Mouse (Mus musculus) right cerebral cortex, adult 18-20 months (tissue): Measurements from ENCODE around the gene Apobr.

Experiments used
- DNase-seq: peaks from one replicate; pipeline ENCODE4 v3.0.0; 2022; ENCODE audit warnings: mixed read lengths

Gene Apobr

DNA sequence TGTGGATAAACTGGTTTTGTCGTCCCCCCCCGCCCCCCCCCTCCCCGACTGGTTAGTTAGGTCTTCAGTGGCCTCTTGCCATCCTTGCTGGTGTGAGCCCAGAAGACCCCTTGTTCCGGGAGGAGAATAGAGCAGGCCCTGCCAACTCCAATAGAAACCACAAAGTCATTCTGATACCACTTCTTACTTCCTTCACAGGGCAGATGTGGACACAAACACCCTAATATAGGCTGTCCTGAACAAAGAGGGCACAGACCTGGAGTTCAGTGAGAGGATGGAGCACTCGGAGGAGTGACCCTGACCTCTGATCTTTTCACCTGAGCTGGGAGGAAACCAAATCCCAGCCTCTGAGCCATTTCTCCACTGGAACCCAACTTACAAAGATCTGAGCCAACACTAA, 17.2 kb downstream of the Apobr start:
- DNase-seq = no peak

- DNase-seq = no peak
These were observed 17.9 kb downstream of the Apobr start for GRCm38 (mm10) chr7:126602650-126603049.

GRCm38 (mm10) chr7:126606611-126607010, 21.9 kb downstream of the Apobr start:
- DNase-seq = no peak

GRCm38 (mm10) chr7:126607064-126607463, 22.3 kb downstream of the Apobr start:
- no peak for DNase-seq

DNA sequence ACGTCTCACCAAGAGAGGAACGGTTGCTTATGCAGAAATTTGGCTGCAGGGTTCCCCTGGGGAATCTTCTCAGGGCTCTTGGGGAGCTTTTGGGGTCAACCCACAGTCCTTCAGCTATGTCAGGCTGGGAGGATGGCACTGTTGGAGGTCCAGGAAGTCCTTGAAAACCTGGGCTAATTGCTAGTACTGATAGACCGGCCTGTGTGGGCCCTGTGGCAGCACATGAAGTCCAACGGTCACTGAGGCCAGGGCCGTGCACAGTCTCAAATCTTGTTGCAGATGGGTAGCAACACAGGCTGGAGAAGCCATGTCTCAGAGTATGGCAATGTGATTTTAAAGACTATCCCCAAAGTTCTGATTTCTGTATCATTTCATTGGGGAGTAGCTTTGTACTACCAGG, 23.1 kb downstream of the Apobr start:
- DNase-seq = no peak

- DNase-seq = no peak
These were observed 28.0 kb downstream of the Apobr start for GRCm38 (mm10) chr7:126612736-126613135.

DNA sequence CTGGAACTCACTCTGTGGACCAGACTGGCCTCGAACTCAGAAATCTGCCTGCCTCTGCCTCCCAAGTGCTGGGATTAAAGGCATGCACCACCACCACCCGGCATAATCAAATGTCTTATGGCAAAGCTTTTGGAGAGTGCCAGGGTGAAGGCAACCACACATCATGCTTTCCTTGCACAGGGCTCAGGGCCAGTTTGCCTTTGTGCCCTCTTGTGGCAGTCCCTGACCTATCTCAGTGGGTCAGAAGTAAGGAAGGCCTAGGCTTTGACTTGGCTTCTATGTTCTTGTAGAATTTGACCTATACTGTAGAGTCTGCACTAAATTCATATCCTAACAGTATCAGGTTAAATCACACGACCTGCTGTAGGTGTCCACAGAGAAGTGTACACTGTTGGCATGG, 32.0 kb downstream of the Apobr start:
- no peak for DNase-seq

GRCm38 (mm10) chr7:126619559-126620275, 35.0 kb downstream of the Apobr start:
- DNase-seq = no peak

- no peak for DNase-seq
These were observed 37.0 kb downstream of the Apobr start for GRCm38 (mm10) chr7:126621452-126622359.

DNA sequence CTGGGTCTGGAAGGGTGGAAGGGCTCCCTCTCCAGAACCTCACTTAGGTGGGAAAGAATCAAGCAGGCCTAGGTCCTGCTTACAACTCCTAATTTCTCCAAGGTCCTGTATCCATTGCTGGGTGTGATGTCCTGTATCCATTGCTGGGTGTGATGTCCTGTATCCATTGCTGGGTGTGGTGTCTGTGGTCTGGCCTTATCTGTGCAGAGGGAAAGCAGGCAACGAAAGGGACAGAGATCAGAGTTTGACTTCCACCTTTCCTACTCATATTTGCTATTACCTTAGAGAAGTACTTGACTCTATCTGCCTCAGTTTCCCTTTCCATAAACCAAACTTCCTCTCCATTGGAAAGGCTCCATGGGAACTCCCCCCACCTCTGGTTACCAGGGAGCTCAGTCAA, 38.6 kb downstream of the Apobr start:
- DNase-seq = no peak

- DNase-seq = no peak
These were observed 40.0 kb downstream of the Apobr start for GRCm38 (mm10) chr7:126624774-126625173.

- peak; percentile 48 for DNase-seq
These were observed 40.6 kb downstream of the Apobr start for GRCm38 (mm10) chr7:126625369-126625768.

- DNase-seq = no peak
These were observed 41.3 kb downstream of the Apobr start for GRCm38 (mm10) chr7:126625807-126626600.

- DNase-seq = no peak
These were observed 43.4 kb downstream of the Apobr start for GRCm38 (mm10) chr7:126628111-126628510.

GRCm38 (mm10) chr7:126629915-126630314, 45.2 kb downstream of the Apobr start:
- no peak for DNase-seq

GRCm38 (mm10) chr7:126630824-126631518, 46.2 kb downstream of the Apobr start, which contains the start of gene Nupr1:
Gene Nupr1, minus strand, starts transcription at chr7:126630861.
- no peak for DNase-seq

GRCm38 (mm10) chr7:126632478-126632877, 47.7 kb downstream of the Apobr start:
- no peak for DNase-seq

DNA sequence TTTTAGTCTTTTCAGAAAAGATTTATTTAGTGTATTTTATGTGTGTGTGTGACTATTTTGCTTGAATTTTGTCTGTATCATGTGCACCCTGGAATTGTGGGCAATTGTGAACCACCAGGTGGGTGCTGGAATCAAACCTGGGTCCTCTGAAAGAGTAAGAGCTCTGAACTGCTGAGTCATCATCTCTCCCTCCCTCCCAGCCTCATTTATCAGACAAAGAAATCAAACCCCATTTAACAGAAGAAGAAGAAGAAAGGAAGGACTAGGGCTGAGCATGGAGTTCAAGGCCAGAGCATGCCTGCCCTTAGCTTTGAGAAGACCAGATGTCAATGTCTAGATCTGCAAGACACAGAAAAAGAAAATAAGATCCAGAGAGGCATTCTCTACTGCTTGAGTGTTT, 50.6 kb downstream of the Apobr start:
- no peak for DNase-seq

GRCm38 (mm10) chr7:126636733-126637520, 52.2 kb downstream of the Apobr start:
- DNase-seq = peak; percentile 21
